Mouse (Mus musculus) ES-E14 (cell line): Measurements from ENCODE around the gene Gfpt1.

ENCODE experiments used
- CHD2 ChIP-seq: IDR thresholded peaks from 2 replicates; pipeline ENCODE4 v1.6.1; 2014; ENCODE audit warnings: mild to moderate bottlenecking, low read depth, low read length, inconsistent platforms
- HCFC1 ChIP-seq: IDR thresholded peaks from 2 replicates; pipeline ENCODE4 v1.6.1; 2012; ENCODE audit warnings: low read length, inconsistent platforms, borderline replicate concordance; ENCODE audit not compliant: insufficient read depth
- MAFK ChIP-seq: IDR thresholded peaks from 2 replicates; pipeline ENCODE4 v1.6.1; 2014; ENCODE audit warnings: mild to moderate bottlenecking, low read depth, low read length, inconsistent platforms; ENCODE audit not compliant: insufficient read depth
- ZC3H11A ChIP-seq: IDR thresholded peaks from 2 replicates; pipeline ENCODE4 v1.6.1; 2012; ENCODE audit warnings: low read depth, mild to moderate bottlenecking, inconsistent platforms, low read length, borderline replicate concordance
- ZNF384 ChIP-seq: IDR thresholded peaks from 2 replicates; pipeline ENCODE4 v1.6.1; 2012; ENCODE audit warnings: low read depth, low read length, inconsistent platforms

- TF ChIP-seq ZNF384 (no peak), CHD2 (no peak), ZC3H11A (no peak), HCFC1 (no peak), MAFK (no peak)
Measured at GRCm38 (mm10) chr6:87004099-87004498, 38.5 kb upstream of the Gfpt1 start.
